Mouse (Mus musculus) monocyte, adult 2 months (primary cell): ENCODE data around the gene Ccdc93.

Experiments used
- DNase-seq, 2 experiments: peaks; one replicate each; pipeline ENCODE4 v3.0.0; 2022; ENCODE audit warnings: low spot score in 2 of 2, low read depth in 1 of 2

Gene Ccdc93

GRCm38 (mm10) chr1:121447216-121447615 is 16.4 kb downstream of the Ccdc93 start:
- no peak for DNase-seq

DNA sequence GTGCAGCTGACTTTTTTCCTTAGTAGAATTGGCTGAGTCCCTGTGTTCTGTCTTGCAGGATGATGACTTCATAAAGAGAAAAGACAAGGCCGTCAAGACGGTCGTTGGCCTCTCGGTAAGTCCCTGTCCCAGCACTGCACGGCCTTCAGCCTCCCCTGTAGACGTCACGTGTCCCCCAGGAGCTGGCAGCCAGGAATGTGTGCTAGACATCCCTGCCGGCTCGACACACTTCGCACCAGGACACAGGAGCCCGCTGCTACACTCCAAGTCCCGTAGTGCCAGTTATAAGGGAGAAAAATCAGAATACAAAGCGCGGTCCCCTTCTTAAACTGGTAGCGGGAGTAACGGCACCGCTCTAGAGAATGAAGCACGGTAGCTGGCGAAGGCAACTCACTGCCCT is 17.3 kb downstream of the Ccdc93 start:
- DNase-seq: no peak

- no peak for DNase-seq
These were observed 20.2 kb downstream of the Ccdc93 start for GRCm38 (mm10) chr1:121451009-121451408.

DNA sequence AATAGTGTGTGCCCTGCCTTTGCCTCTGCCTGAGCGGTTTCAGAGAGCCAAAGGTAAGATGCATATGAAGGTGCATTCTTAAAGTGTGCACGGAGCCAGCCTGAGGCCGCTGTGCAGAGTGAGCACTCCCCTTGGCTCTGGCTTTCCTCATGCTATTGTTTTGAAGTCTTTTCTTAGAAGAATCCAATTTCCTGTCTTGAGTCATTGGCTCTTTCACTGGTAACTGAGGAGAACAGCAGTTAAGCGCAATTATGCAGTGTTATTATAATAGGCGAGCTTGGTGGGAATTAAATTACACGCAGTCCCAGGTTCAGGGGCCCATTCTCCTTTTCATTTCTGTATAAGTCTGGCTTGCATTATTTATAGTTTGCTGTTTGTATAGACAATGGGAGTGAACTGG is 21.6 kb downstream of the Ccdc93 start:
- no peak for DNase-seq

- no peak for DNase-seq
These were observed 22.2 kb downstream of the Ccdc93 start for GRCm38 (mm10) chr1:121453053-121453452.

DNA sequence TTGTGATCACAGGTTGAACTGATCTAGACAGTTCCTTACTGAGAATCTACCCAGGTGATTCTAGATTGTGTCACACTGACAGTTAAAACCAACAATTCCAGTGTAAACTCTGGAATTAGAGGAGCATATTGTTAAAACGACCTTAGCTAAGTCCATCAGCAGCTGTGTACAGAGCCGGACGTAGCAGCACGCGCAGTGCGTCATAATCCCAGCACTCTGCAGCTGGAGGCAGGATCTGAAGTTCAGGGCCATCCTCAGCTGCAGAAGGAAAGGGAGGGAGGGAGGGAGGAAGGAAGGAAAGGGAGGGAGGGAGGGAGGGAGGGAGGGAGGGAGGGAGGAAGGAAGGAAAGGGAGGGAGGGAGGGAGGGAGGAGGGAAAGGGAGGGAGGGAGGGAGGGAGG is 24.1 kb downstream of the Ccdc93 start:
- DNase-seq: no peak

DNA sequence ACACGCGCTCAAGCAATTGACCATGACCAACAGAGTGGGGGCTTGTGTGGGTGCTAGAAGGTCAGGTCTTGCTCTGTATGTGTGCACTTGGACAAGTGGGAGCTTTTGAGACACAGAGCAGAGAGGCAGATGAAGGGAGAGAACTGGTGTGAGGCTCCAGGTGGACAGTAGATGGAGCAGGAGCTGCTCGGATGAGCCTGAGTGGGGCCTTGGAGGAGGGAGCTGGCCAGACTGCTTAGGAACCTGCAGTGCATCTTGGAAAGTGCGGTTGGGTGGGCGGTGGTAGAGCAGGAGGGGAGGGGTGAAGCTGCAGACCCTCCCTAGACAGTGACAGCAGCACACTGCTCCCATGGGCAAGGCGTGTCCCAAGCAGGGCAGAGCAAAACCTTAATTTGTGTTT is 29.2 kb downstream of the Ccdc93 start:
- DNase-seq: no peak

DNA sequence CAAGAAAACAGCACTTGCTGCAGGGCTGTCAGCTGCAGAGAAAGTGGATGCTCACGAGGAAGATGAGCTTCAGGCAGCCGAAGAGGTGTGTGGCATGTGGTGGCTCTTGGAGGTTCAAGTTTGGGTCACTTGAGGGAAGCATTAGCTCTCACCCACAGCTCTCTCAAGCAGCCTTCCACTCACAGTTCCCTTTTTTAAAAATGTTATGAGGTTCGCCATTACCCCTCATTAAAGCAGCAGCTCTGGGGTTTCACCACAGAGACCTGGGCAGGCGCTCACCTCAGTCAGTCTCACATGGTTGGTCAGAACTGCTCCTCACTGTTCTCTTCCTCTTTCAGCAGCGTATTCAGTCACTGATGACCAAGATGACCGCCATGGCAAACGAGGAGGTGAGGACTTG is 31.0 kb downstream of the Ccdc93 start:
- no peak for DNase-seq

DNA sequence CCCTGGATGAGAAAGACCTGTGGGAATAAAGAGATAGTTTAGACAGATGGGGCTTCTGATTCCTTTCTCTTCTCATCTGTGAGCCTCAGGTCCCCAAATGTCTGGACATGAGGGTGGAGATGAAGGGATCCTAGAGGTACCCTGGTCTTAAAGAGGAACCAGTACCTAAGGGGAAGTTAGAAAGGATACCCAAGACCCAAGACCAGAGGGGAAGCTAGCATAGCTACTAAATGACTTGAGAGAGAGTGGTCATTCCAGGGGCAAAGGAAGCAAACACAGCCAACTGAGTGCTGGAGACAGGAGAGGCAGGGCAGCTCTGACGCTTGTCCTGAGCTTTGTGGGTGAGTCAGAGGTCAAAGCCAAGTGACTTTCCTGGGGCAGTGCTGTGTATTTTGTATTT is 31.8 kb downstream of the Ccdc93 start:
- no peak for DNase-seq

DNA sequence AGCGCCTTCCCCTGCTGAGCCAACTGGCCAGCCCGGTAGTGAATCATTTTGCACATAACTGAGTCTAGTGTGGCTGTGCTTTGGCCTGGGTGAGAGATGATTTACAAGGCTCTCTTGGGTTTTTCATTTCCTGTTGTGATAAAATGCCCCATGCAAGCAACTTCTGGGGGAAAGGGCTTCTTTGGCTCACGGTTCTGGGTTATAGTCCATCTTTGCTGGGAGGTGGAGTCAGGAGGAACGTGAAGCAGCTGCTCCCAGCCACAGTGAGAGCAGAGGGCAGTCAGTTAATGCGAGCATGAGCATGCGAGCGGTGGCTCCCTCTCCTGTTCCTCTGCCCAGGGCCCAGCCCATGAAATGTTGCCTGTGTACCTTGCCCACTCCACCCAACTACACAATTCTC is 33.0 kb downstream of the Ccdc93 start:
- DNase-seq: no peak

GRCm38 (mm10) chr1:121466276-121466675 is 35.4 kb downstream of the Ccdc93 start:
- no peak for DNase-seq

- DNase-seq: no peak
These were observed 37.4 kb downstream of the Ccdc93 start for GRCm38 (mm10) chr1:121468271-121468670.

GRCm38 (mm10) chr1:121471503-121471902 is 40.7 kb downstream of the Ccdc93 start:
- no peak for DNase-seq

DNA sequence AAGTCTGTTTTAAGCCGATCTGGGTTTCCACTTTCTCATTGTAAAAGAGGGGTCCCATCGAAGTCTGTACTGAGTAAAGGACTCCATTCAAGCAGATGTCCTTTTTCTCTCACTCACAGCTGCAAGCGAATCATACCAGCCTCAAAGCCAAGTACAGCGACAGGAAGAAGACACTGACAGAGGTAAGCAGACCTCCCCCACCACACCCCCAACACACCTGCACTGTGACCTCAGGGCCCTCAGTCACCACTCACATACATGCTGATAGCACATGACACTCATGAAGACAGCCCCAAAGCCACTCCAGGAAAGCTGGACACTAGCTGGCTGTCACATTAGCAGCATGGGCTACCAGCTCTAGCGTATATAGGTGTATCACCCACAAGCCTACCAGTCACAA is 46.9 kb downstream of the Ccdc93 start:
- DNase-seq: no peak

DNA sequence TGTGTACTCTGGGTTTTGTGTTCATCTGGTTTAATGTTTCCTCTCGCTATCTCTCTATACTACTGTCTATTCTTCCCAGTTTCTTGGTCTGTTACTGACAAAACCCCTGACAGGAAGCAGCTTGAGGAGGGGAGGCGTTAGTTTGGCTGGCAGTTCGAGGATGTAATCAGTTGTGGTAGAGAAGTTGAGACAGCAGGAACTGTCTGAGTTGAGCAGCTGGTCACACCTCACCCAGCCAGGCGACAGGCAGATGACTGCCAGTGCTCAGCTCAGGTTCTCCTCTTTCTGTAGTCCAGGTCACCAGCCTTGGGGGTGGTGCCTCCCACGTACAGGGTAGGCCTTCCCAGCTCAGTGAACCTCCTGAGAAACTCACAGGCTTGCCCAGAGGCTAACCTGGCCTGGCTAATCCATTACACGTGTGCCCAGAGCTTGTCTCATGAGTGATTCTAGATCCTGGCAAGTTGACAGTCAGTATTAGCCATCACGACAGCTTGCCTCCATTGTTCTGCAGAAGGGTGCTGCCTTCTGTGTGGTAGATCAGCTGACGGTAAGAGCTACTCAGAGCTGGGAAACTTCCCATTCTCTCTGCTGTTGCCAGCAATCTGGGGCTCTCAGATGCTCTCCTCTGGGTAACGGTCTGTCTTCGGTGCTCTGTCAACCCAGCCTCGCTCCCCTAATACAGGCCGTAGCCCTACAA is 47.6 kb downstream of the Ccdc93 start:
- DNase-seq: no peak

- no peak for DNase-seq
These were observed 48.6 kb downstream of the Ccdc93 start for GRCm38 (mm10) chr1:121479403-121479802.

GRCm38 (mm10) chr1:121483091-121483490 is 52.2 kb downstream of the Ccdc93 start:
- DNase-seq: no peak

GRCm38 (mm10) chr1:121486803-121487202 is 56.0 kb downstream of the Ccdc93 start:
- DNase-seq: no peak

GRCm38 (mm10) chr1:121490241-121490640 is 59.4 kb downstream of the Ccdc93 start:
- no peak for DNase-seq

GRCm38 (mm10) chr1:121497093-121497492 is 66.2 kb downstream of the Ccdc93 start:
- no peak for DNase-seq

GRCm38 (mm10) chr1:121508729-121509128 is 77.9 kb downstream of the Ccdc93 start:
- DNase-seq: no peak

- no peak for DNase-seq
These were observed 79.7 kb downstream of the Ccdc93 start for GRCm38 (mm10) chr1:121510420-121511140.

DNA sequence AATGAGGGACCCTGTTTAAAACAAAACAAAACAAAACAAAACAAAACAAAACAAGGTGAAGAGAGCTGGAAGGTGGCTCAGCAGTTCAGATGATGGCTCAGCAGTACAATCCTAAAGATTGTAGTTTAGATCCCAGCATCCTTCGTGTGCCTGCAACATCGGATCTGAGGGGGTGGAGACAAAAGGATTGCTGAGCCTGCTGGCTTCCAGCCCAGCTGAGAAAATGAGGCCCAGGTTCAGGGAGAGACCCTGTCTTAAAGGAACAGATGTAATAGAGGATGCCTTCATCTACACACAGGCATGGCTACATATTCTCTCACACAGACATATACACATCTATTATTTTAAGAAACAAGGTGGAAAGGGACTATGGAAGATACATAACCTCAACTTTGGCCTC is 80.3 kb downstream of the Ccdc93 start:
- no peak for DNase-seq
